Mouse (Mus musculus) stomach, embryonic 16.5 days (tissue): ENCODE data around the gene Ccnq. TPM values are rescaled to one million over a fixed set of nuclear protein-coding genes. Genes with fewer than 3 reads are reported as not detected.
"Not testable (repeated sequence)": the region's sequence is repeated elsewhere in the genome, so short reads cannot be mapped to it uniquely, and the experiment has no call there.

Experiments
- ATAC-seq: fragments of 200-750 bp; cut with Nextera tagmentation; 2 replicates; pipeline ENCODE4 v1.8.0; 2017; ENCODE audit warnings: moderate number of reproducible peaks, moderate TSS enrichment; ENCODE audit not compliant: insufficient read depth, low FRiP score
- H3K27ac ChIP-seq: fragments of 300-500 bp; sonication (generic); 2 replicates; pipeline ENCODE4 v1.5.1; 2014; ENCODE audit warnings: low read length
- H3K27me3 ChIP-seq: fragments of 300-500 bp; sonication (generic); 2 replicates; pipeline ENCODE4 v1.6.1; 2014; ENCODE audit warnings: low read length, control low read depth, mixed read lengths; ENCODE audit not compliant: control insufficient read depth, insufficient read depth
- H3K36me3 ChIP-seq: fragments of 300-500 bp; sonication (generic); 2 replicates; pipeline ENCODE4 v1.6.1; 2014; ENCODE audit warnings: low read length; ENCODE audit not compliant: control insufficient read depth, insufficient read depth
- H3K4me1 ChIP-seq: fragments of 300-500 bp; sonication (generic); 2 replicates; pipeline ENCODE4 v1.6.1; 2014; ENCODE audit warnings: low read length, control low read depth, mixed read lengths; ENCODE audit not compliant: control insufficient read depth, insufficient read depth
- H3K4me2 ChIP-seq: fragments of 300-500 bp; sonication (generic); 2 replicates; pipeline ENCODE4 v1.6.1; 2014; ENCODE audit warnings: low read depth, low read length, mixed read lengths
- H3K4me3 ChIP-seq: fragments of 300-500 bp; sonication (generic); replicated peaks from 2 replicates; pipeline ENCODE4 v1.5.1; 2014; ENCODE audit warnings: mild to moderate bottlenecking, low read length
- H3K9ac ChIP-seq: fragments of 300-500 bp; sonication (generic); 2 replicates; pipeline ENCODE4 v1.6.1; 2014; ENCODE audit warnings: low read length
- H3K9me3 ChIP-seq: fragments of 300-500 bp; sonication (generic); replicated peaks from 2 replicates; pipeline ENCODE4 v1.6.1; 2016; ENCODE audit warnings: low read length, control low read depth; ENCODE audit not compliant: control insufficient read depth
- WGBS: fragments of 180-500 bp; shearing (Covaris S2); extraction: QIAGEN DNeasy Blood & Tissue Kit; methylation state at CpG from one replicate; pipeline ENCODE4 v1.1.7; 2014; 5-methylcytosine and 5-hydroxymethylcytosine counted together
- polyA plus RNA-seq: library from polyadenylated mRNA; unstranded; fragments of >200 nt; fragmentation: Nextera tagmentation; extraction: Ambion mirVana; gene quantifications from 2 replicates; pipeline ENCODE4 v1.2.1, GENCODE M21; 2015

Gene Ccnq
- polyA plus RNA-seq, 1 experiment from 2014 or later, result 32.4 TPM

GRCm38 (mm10) chr11:78766069-78766830 lies 14.7 kb upstream of the Ccnq start:
- no peak overlapping the region for H3K27ac ChIP-seq
- no peak overlapping the region for H3K4me3 ChIP-seq
- 79% methylated on average over 6 of the region's 6 CpGs for whole genome bisulfite sequencing
- H3K4me2 ChIP-seq, result no peak overlapping the region
- no peaks in the 10 kb centered on the region for H3K9me3 ChIP-seq
- no peaks in the 10 kb centered on the region for H3K36me3 ChIP-seq
- H3K4me1 ChIP-seq, result no peaks in the 10 kb centered on the region
- no peaks in the 10 kb centered on the region for H3K27me3 ChIP-seq
- no peak overlapping the region for H3K9ac ChIP-seq
- ATAC-seq, result no peak

DNA sequence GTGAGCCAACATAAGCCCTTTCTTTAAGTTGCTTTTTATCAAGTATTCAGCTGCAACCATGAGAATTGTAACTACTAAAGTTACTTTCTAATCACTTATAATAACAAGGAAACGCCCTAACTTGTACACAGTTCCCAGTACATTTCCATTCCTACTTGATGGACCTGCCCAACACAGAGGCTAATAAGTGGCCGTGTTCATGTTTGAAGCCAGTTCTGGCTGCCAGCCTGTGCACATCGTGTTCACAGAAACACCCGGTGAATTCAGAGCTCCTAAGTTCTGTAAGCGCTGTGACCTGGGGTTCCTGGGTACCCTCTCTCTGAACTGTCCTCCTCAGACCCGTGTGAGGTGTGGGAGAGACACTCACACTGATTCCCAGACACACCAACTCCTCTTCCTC lies 13.3 kb upstream of the Ccnq start:
- Histone ChIP-seq H3K4me3 (no peak overlapping the region), H3K27ac (no peak overlapping the region), H3K27me3 (no peaks in the 10 kb centered on the region), H3K9ac (no peak overlapping the region), H3K9me3 (no peaks in the 10 kb centered on the region), H3K4me1 (no peaks in the 10 kb centered on the region), H3K4me2 (no peak overlapping the region), H3K36me3 (no peaks in the 10 kb centered on the region)
- 64% methylated on average over 6 of the region's 6 CpGs for WGBS
- no peak for ATAC-seq

- Histone ChIP-seq H3K4me1 (no peaks in the 10 kb centered on the region), H3K27me3 (no peaks in the 10 kb centered on the region), H3K9me3 (no peaks in the 10 kb centered on the region), H3K27ac (no peak overlapping the region), H3K36me3 (no peaks in the 10 kb centered on the region), H3K4me3 (no peak overlapping the region), H3K9ac (no peak overlapping the region), H3K4me2 (no peak overlapping the region)
- no peak for ATAC-seq
- 66% methylated on average over 8 of the region's 8 CpGs for WGBS
Observed at GRCm38 (mm10) chr11:78764304-78764703, 12.8 kb upstream of the Ccnq start.

GRCm38 (mm10) chr11:78762201-78762600 lies 10.7 kb upstream of the Ccnq start:
- no peak for ATAC-seq
- Histone ChIP-seq H3K36me3 (no peaks in the 10 kb centered on the region), H3K9me3 (no peaks in the 10 kb centered on the region), H3K27me3 (no peaks in the 10 kb centered on the region), H3K27ac (no peak overlapping the region), H3K4me1 (no peaks in the 10 kb centered on the region), H3K4me2 (no peak overlapping the region), H3K4me3 (no peak overlapping the region), H3K9ac (no peak overlapping the region)
- WGBS, result 46% methylated on average over 5 of the region's 5 CpGs

GRCm38 (mm10) chr11:78761086-78761485 lies 9.6 kb upstream of the Ccnq start:
- Histone ChIP-seq H3K4me1 (no peaks in the 10 kb centered on the region), H3K36me3 (no peaks in the 10 kb centered on the region), H3K4me3 (no peak overlapping the region), H3K27me3 (no peaks in the 10 kb centered on the region), H3K27ac (no peak overlapping the region), H3K4me2 (no peak overlapping the region), H3K9me3 (no peaks in the 10 kb centered on the region), H3K9ac (no peak overlapping the region)
- no peak for ATAC-seq
- 79% methylated on average over 9 of the region's 9 CpGs for WGBS

DNA sequence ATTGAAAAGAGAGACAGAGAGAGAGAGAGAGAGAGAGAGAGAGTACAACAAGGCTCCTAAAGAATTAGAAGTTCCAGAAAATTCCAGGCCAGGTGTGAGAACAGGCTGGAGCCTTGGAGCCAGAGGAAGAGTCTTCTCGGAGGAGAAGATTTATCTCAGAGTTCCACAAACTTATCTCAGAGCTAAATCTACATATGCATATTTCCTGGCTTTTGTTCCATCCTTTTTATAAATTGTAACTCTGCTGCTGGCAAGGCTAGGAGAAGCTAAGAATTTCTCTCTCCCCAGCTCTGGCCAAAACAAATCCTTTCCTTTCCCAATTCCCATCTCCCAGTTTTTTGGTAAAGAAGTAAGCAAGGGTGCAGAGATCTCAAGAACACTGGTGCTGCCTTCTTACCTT lies 3.8 kb upstream of the Ccnq start:
- WGBS, result 59% methylated on average over 1 of the region's 1 CpGs
- H3K9me3 ChIP-seq, result no peaks in the 10 kb centered on the region
- H3K4me3 ChIP-seq, result no peak overlapping the region
- no peak overlapping the region for H3K9ac ChIP-seq
- no peak overlapping the region for H3K27ac ChIP-seq
- H3K4me1 ChIP-seq, result peaks cover 5% of the 10 kb centered on the region; the same call in 1 of the 2 replicates
- no peaks in the 10 kb centered on the region for H3K27me3 ChIP-seq
- H3K4me2 ChIP-seq, result no peak overlapping the region
- no peak for ATAC-seq
- no peaks in the 10 kb centered on the region for H3K36me3 ChIP-seq

DNA sequence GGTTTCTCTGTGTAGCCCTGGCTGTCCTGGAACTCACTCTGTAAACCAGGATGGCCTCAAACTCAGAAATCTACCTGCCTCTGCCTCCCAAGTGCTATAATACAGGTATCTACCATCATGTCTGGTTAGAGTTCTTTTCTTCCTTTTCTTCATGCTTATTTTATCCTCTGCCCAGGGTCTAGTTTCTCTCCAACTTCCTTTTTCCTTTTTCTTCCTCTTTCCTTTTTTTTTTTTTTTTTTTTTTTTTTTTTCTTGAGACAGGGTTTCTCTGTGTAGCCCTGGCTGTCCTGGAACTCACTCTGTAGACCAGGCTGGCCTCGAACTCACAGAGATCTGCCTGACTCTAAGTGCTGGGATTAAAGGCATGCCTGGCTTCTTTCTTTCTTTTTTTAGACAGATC lies 2.6 kb upstream of the Ccnq start:
- H3K4me3 ChIP-seq, ATAC-seq, H3K27ac ChIP-seq, H3K27me3 ChIP-seq, H3K36me3 ChIP-seq, H3K4me2 ChIP-seq, H3K9me3 ChIP-seq, H3K4me1 ChIP-seq, H3K9ac ChIP-seq: not testable (repeated sequence)
- WGBS, result 87% methylated on average over 1 of the region's 1 CpGs

GRCm38 (mm10) chr11:78753183-78753582 lies 1.7 kb upstream of the Ccnq start:
- Histone ChIP-seq H3K4me1 (peaks cover 5% of the 10 kb centered on the region; the same call in 1 of the 2 replicates), H3K9ac (no peak overlapping the region), H3K27me3 (no peaks in the 10 kb centered on the region), H3K36me3 (no peaks in the 10 kb centered on the region), H3K4me3 (no peak overlapping the region), H3K4me2 (no peak overlapping the region), H3K27ac (no peak overlapping the region), H3K9me3 (no peaks in the 10 kb centered on the region)
- no peak for ATAC-seq
- WGBS, result 80% methylated on average over 1 of the region's 1 CpGs

DNA sequence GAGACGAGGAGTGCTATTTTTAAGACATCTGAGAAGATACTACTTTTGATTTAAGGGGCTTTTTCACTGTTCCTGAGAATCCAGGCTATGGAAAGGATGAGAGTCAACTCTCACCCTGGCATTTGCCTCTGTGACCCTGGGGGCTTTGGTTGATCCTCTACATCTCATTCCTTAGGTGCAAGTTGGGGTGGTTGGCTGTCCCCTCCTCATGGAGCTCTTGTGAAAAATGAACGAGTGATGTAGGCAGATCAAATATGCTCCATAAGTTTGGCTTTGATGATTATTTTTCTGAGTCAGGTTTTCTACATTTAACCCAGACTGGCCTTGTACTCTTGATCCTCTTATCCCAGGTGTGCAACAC lies 294 bp upstream of the Ccnq start:
- 0 out of 2 replicates have a peak overlapping the region, but pooled peaks have one; percentile 66 for H3K27ac ChIP-seq
- no peaks in the 10 kb centered on the region for H3K27me3 ChIP-seq
- no peaks in the 10 kb centered on the region for H3K9me3 ChIP-seq
- H3K4me1 ChIP-seq, result peaks cover 5% of the 10 kb centered on the region; the same call in 1 of the 2 replicates
- H3K4me3 ChIP-seq, result peak overlapping the region; percentile 63
- H3K36me3 ChIP-seq, result no peaks in the 10 kb centered on the region
- H3K9ac ChIP-seq, result peak overlapping the region; percentile 80
- WGBS, result 5% methylated on average over 2 of the region's 2 CpGs
- no peak for ATAC-seq
- peak overlapping the region; percentile 77 for H3K4me2 ChIP-seq
